Mouse (Mus musculus) midbrain, embryonic 12.5 days (tissue): Measurements from ENCODE around the gene Il2ra. TPM values are rescaled to one million over a fixed set of nuclear protein-coding genes. Genes with fewer than 3 reads are reported as not detected.
"Not testable (repeated sequence)": the region's sequence is repeated elsewhere in the genome, so short reads cannot be mapped to it uniquely, and the experiment has no call there.

Experiments used
- ATAC-seq: fragments of 200-750 bp; cut with Nextera tagmentation; 2 replicates; pipeline ENCODE4 v1.8.0; 2017; ENCODE audit warnings: low read depth, moderate TSS enrichment, moderate library complexity; ENCODE audit not compliant: low FRiP score
- H3K27ac ChIP-seq: fragments of 300-500 bp; sonication (generic); replicated peaks from 2 replicates; pipeline ENCODE4 v1.5.1; 2016; ENCODE audit warnings: mild to moderate bottlenecking
- H3K27me3 ChIP-seq: fragments of 300-500 bp; sonication (generic); 2 replicates; pipeline ENCODE4 v1.6.1; 2016; ENCODE audit warnings: mild to moderate bottlenecking
- H3K36me3 ChIP-seq: fragments of 300-500 bp; sonication (generic); 2 replicates; pipeline ENCODE4 v1.6.1; 2016
- H3K4me1 ChIP-seq: fragments of 300-500 bp; sonication (generic); 2 replicates; pipeline ENCODE4 v1.6.1; 2016
- H3K4me2 ChIP-seq: fragments of 300-500 bp; sonication (generic); replicated peaks from 2 replicates; pipeline ENCODE4 v1.6.1; 2016; ENCODE audit warnings: mild to moderate bottlenecking, moderate library complexity
- H3K4me3 ChIP-seq: fragments of 300-500 bp; sonication (generic); 2 replicates; pipeline ENCODE4 v1.5.1; 2016; ENCODE audit warnings: mild to moderate bottlenecking
- H3K9ac ChIP-seq: fragments of 300-500 bp; sonication (generic); replicated peaks from 2 replicates; pipeline ENCODE4 v1.6.1; 2016; ENCODE audit warnings: mild to moderate bottlenecking, moderate library complexity
- H3K9me3 ChIP-seq: fragments of 300-500 bp; sonication (generic); 2 replicates; pipeline ENCODE4 v1.6.1; 2016; ENCODE audit warnings: mild to moderate bottlenecking
- WGBS: fragments of 180-500 bp; shearing (Covaris S2); methylation state at CpG from one replicate; pipeline ENCODE4 v1.1.7; 2016; 5-methylcytosine and 5-hydroxymethylcytosine counted together
- polyA plus RNA-seq: library from polyadenylated mRNA; unstranded; fragments of >200 nt; fragmentation: Nextera tagmentation; extraction: Ambion mirVana; gene quantifications from 2 replicates; pipeline ENCODE4 v1.2.1, GENCODE M21; 2016

Gene Il2ra
- polyA plus RNA-seq, 1 experiment from 2014 or later, result 0.04 TPM

GRCm38 (mm10) chr2:11710101-11710500, 67.5 kb downstream of the Il2ra start:
- peaks cover 28% of the 10 kb centered on the region for H3K27me3 ChIP-seq
- 58% methylated on average over 4 of the region's 4 CpGs for WGBS
- ATAC-seq, H3K27ac ChIP-seq, H3K9me3 ChIP-seq, H3K4me2 ChIP-seq, H3K36me3 ChIP-seq, H3K9ac ChIP-seq, H3K4me3 ChIP-seq: not testable (repeated sequence)
- peaks cover 13% of the 10 kb centered on the region for H3K4me1 ChIP-seq

- H3K4me2 ChIP-seq, result no peak overlapping the region
- ATAC-seq, result no peak
- 85% methylated on average over 6 of the region's 6 CpGs for whole genome bisulfite sequencing
- no peak overlapping the region for H3K27ac ChIP-seq
- no peak overlapping the region for H3K4me3 ChIP-seq
- H3K9me3 ChIP-seq, result no peaks in the 10 kb centered on the region
- H3K9ac ChIP-seq, result no peak overlapping the region
- H3K36me3 ChIP-seq, result no peaks in the 10 kb centered on the region
- no peaks in the 10 kb centered on the region for H3K4me1 ChIP-seq
- H3K27me3 ChIP-seq, result peaks cover 6% of the 10 kb centered on the region; the same call in 1 of the 2 replicates
Observed at GRCm38 (mm10) chr2:11712483-11712990, 69.9 kb downstream of the Il2ra start.

DNA sequence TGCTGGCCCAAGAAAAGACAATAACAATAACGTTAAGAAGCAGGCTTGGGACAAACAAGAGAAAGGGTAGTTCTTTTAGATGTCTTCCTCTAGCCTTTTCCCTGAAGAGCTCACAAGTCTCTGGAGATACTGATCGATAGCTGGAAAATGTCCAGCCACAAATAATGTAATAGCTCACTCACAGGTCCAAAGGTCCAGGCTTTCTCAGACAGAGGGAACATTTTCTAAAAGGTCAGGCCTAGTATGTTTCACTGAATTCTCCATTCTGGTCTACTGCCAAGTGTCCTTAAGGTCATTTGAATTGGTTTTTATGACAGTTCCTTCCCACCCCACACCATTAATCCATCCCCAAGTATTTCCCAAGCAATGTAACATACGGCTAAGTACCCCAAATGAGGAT, 70.4 kb downstream of the Il2ra start:
- Histone ChIP-seq H3K4me2 (no peak overlapping the region), H3K27ac (no peak overlapping the region), H3K9me3 (no peaks in the 10 kb centered on the region), H3K27me3 (peaks cover 6% of the 10 kb centered on the region; the same call in 1 of the 2 replicates), H3K4me1 (no peaks in the 10 kb centered on the region), H3K4me3 (no peak overlapping the region), H3K9ac (no peak overlapping the region), H3K36me3 (no peaks in the 10 kb centered on the region)
- WGBS, result 81% methylated on average over 3 of the region's 3 CpGs
- no peak for ATAC-seq

DNA sequence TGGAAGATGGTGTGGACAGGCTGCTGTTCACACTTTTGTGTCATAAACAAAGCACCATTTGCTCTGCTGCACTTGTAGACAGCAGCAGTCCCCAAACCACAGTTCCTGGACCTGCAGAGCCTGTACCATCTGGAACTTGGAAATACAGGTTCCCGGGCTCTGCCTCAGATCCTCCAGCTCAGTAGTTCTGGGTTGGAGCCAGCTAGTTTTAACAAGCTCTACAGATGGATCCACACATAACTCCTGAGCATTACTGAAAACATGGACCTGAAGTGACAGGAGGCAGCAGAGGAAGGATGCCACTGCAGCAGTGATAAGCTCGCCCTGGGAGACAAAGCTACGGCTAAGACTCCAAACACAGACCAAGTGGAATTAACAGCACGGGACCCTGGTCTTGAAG, 71.9 kb downstream of the Il2ra start:
- Histone ChIP-seq H3K4me3 (no peak overlapping the region), H3K9ac (no peak overlapping the region), H3K36me3 (no peaks in the 10 kb centered on the region), H3K27ac (no peak overlapping the region), H3K4me2 (no peak overlapping the region), H3K27me3 (no peaks in the 10 kb centered on the region), H3K9me3 (no peaks in the 10 kb centered on the region), H3K4me1 (no peaks in the 10 kb centered on the region)
- ATAC-seq, result no peak
- WGBS, result 87% methylated on average over 4 of the region's 4 CpGs

DNA sequence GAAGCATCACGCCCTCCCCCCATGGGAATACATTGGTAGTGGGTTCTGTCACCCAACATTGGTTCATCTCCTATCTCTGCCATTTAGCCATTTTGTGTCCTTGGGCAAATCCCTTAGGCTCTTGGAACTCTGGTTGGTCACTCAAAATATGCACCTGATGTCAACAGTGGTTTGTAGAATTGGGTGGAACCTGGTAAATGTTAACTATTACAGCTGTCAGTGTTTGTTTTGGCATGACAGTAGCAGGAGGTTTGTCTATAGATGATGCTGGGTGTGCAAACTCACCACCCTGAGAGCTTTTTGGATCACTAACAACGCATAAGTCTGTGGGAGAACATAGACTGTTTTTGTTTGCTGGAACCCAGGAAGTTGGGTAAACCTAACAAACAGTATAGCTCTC, 76.0 kb downstream of the Il2ra start:
- Histone ChIP-seq H3K4me2 (no peak overlapping the region), H3K9me3 (no peaks in the 10 kb centered on the region), H3K27me3 (no peaks in the 10 kb centered on the region), H3K4me3 (no peak overlapping the region), H3K9ac (no peak overlapping the region), H3K27ac (no peak overlapping the region), H3K4me1 (no peaks in the 10 kb centered on the region), H3K36me3 (no peaks in the 10 kb centered on the region)
- no peak for ATAC-seq
- WGBS, result 84% methylated on average over 2 of the region's 2 CpGs

GRCm38 (mm10) chr2:11722564-11722963, 80.0 kb downstream of the Il2ra start:
- Histone ChIP-seq H3K4me2 (no peak overlapping the region), H3K36me3 (no peaks in the 10 kb centered on the region), H3K9me3 (no peaks in the 10 kb centered on the region), H3K9ac (no peak overlapping the region), H3K27me3 (no peaks in the 10 kb centered on the region), H3K4me3 (no peak overlapping the region), H3K27ac (no peak overlapping the region), H3K4me1 (no peaks in the 10 kb centered on the region)
- ATAC-seq, result no peak
- WGBS, result 90% methylated on average over 9 of the region's 9 CpGs

- 94% methylated on average over 5 of the region's 5 CpGs for WGBS
- no peak overlapping the region for H3K4me2 ChIP-seq
- no peak overlapping the region for H3K27ac ChIP-seq
- no peaks in the 10 kb centered on the region for H3K27me3 ChIP-seq
- H3K4me3 ChIP-seq, result no peak overlapping the region
- H3K4me1 ChIP-seq, result no peaks in the 10 kb centered on the region
- H3K9ac ChIP-seq, result no peak overlapping the region
- H3K36me3 ChIP-seq, result no peaks in the 10 kb centered on the region
- no peak for ATAC-seq
- H3K9me3 ChIP-seq, result no peaks in the 10 kb centered on the region
Observed at GRCm38 (mm10) chr2:11727574-11727973, 85.0 kb downstream of the Il2ra start.

DNA sequence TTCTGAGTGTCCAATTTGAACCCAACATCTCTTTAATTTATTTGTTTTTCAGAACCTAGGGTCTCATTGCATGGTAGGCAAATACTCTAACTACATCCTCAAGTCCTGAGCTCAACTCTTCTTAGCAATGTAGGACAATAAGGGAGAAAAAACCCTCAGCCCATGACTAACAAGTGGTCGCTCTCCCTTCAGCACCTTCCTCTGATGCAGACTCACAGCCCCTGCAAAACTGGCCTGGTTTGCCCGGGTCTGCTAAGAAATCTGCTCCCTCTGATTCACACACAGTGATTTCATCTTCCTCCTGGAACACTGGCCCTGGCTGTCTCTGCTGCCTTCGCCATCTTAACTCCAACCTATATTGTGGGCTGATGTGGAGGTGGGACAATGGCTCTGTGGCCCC, 86.5 kb downstream of the Il2ra start:
- Histone ChIP-seq H3K36me3 (no peaks in the 10 kb centered on the region), H3K27me3 (no peaks in the 10 kb centered on the region), H3K27ac (no peak overlapping the region), H3K4me1 (no peaks in the 10 kb centered on the region), H3K4me2 (no peak overlapping the region), H3K9ac (no peak overlapping the region), H3K4me3 (no peak overlapping the region), H3K9me3 (no peaks in the 10 kb centered on the region)
- no peak for ATAC-seq
- WGBS, result 68% methylated on average over 3 of the region's 3 CpGs

- no peak for ATAC-seq
- WGBS, result 63% methylated on average over 5 of the region's 5 CpGs
- Histone ChIP-seq H3K27ac (no peak overlapping the region), H3K4me3 (no peak overlapping the region), H3K9ac (no peak overlapping the region), H3K4me1 (no peaks in the 10 kb centered on the region), H3K4me2 (no peak overlapping the region), H3K36me3 (no peaks in the 10 kb centered on the region), H3K9me3 (no peaks in the 10 kb centered on the region), H3K27me3 (no peaks in the 10 kb centered on the region)
Observed at GRCm38 (mm10) chr2:11732978-11733377, 90.4 kb downstream of the Il2ra start.

DNA sequence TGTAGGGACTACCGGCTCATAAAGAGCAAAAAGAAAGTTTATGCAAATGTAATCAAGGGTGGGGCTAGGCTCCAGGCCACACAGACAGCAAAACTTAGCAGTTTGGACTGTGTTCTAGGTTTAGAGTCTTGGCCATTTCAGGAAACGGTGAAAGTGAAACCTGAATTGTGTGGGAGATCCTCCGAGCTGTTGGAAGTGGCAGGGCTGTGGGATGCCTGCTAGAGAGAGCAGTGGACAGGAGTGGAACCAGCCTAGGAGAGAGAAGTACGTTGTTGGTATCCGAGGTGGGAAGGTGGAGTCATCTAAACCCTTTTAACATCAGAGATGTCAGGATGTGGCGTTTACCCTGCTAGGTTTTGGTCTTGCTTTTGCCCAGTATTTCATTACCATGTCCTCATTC, 93.2 kb downstream of the Il2ra start:
- WGBS, result 90% methylated on average over 6 of the region's 6 CpGs

DNA sequence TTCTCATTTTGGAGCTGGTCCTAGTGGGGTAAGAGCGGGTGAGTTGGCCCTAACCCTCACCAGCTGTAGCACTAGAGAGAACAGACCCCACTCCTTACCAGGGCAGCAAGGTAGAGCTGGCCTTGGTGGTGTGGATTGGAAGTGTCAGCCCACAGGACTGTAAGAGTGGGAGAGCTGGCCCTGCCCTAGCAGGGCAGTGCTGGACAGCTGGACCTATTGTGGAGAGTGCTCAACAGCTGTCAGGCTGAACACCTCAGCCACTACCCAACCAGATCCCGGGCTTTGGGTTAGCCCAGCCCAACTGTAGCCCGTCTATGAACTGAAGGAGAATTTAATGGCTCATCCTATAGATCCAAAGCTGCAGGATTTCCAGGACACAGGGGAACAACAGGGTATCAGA, 96.2 kb downstream of the Il2ra start:
- Histone ChIP-seq H3K27me3 (no peaks in the 10 kb centered on the region), H3K9ac (no peak overlapping the region), H3K4me1 (no peaks in the 10 kb centered on the region), H3K27ac (no peak overlapping the region), H3K36me3 (peaks cover 52% of the 10 kb centered on the region), H3K4me2 (no peak overlapping the region), H3K4me3 (no peak overlapping the region), H3K9me3 (no peaks in the 10 kb centered on the region)
- WGBS, result 92% methylated on average over 3 of the region's 3 CpGs
- ATAC-seq, result no peak

More for the DNA sequence above, 93.2 kb downstream of the Il2ra start:
- Histone ChIP-seq H3K4me1 (no peaks in the 10 kb centered on the region), H3K36me3 (peaks cover 23% of the 10 kb centered on the region), H3K4me3 (no peak overlapping the region), H3K27me3 (no peaks in the 10 kb centered on the region), H3K4me2 (no peak overlapping the region), H3K9ac (no peak overlapping the region), H3K27ac (no peak overlapping the region), H3K9me3 (no peaks in the 10 kb centered on the region)
- ATAC-seq, result no peak

DNA sequence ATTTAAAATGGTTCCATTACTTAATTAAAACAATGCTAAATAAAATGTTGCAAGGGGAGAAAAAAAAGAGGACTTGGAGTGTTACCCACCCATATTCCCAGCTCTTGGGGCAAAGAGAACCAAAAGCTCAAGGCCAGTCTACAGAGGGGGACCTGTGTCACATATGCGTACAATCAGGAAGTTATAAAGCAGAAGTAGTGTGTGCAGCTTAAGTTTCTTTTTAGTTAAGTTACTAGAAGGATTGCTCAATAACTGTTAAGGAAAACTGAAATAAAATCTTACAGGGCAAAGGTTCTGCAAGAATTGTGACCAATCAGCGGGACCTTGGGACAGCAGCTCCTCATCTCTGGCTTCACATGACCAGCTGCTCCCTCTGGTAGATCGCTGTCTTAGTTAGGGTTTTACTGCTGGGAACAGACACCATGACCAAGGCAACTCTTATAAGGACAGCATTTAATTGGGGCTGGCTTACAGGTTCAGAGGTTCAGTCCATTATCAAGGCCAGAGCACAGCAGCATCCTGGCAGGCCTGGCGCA, 97.0 kb downstream of the Il2ra start:
- Histone ChIP-seq H3K27ac (no peak overlapping the region), H3K36me3 (peaks cover 60% of the 10 kb centered on the region), H3K4me3 (no peak overlapping the region), H3K9ac (no peak overlapping the region), H3K27me3 (no peaks in the 10 kb centered on the region), H3K4me2 (no peak overlapping the region), H3K9me3 (no peaks in the 10 kb centered on the region), H3K4me1 (no peaks in the 10 kb centered on the region)
- 94% methylated on average over 4 of the region's 4 CpGs for WGBS
- ATAC-seq, result no peak
